Comparison of ENCODE assay signal across 18 mouse cellular contexts in the genomic region with DNA sequence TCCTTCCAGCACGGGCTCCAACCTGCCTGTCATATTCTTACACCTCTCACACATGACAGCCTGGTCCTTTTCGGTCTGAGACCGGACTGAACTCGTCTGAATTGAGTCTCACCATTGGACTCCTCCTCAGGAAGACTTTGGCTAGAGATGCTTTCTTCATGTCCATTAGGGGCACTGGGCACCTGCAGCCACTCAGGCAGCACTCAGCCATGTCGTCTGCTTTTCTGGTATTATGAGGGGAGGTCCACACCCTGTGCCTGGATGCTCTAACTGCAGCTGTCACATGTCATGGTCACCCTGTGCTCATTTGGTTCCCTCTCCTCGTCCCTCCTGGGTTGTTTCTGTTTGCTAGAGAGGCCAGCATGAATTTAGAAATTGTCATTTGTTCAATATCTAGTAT.
"Had no signal": no experiment of that assay in that cellular context is flagged by ENCODE, and none has a peak within 500 bp of the region (broad histone marks: within the 10 kb centered on the region; RNA-seq: fewer than 3 reads in every experiment).

No protein-coding gene starts in this region.

- H3K4me2 ChIP-seq: midbrain, embryonic 12.5 days; neural tube, embryonic 13.5 days; neural tube, embryonic 15.5 days had no signal

- H3K27ac ChIP-seq: liver, embryonic 14.5 days; midbrain, embryonic 10.5 days; midbrain, embryonic 12.5 days; neural tube, embryonic 13.5 days; neural tube, embryonic 15.5 days had no signal

- ATAC-seq: midbrain, embryonic 16.5 days had no signal

- H3K9ac ChIP-seq: liver, embryonic 14.5 days; midbrain, embryonic 12.5 days; neural tube, embryonic 13.5 days; neural tube, embryonic 15.5 days had no signal

- H3K9me3 ChIP-seq: midbrain, embryonic 10.5 days; midbrain, embryonic 12.5 days; neural tube, embryonic 13.5 days; neural tube, embryonic 15.5 days had no signal

- H3K27me3 ChIP-seq: midbrain, embryonic 12.5 days; neural tube, embryonic 13.5 days; neural tube, embryonic 15.5 days had no signal

- H3K4me3 ChIP-seq: midbrain, embryonic 10.5 days; midbrain, embryonic 12.5 days; myocyte; neural tube, embryonic 13.5 days; neural tube, embryonic 15.5 days had no signal

- H3K36me3 ChIP-seq: midbrain, embryonic 10.5 days; midbrain, embryonic 12.5 days; neural tube, embryonic 13.5 days; neural tube, embryonic 15.5 days had no signal

- DNase-seq: lung, adult 18-20 months; lung, postnatal 14 days; lung, postnatal 4 days; midbrain, embryonic 14.5 days; right cerebral cortex, adult 18-20 months; right cerebral cortex, postnatal 25 days; right cerebral cortex, postnatal 4 days; spleen, adult 18-20 months; thymus, adult 18-20 months; thymus, postnatal 14 days; thymus, postnatal 36 days had no signal
